Mouse (Mus musculus) liver, embryonic 11.5 days (tissue): ENCODE measurements around the gene Cpb1. TPM values are rescaled to one million over a fixed set of nuclear protein-coding genes. Genes with fewer than 3 reads are reported as not detected.

Experiments used
- ATAC-seq: fragments of 200-750 bp; cut with Nextera tagmentation; replicated peaks from 2 replicates; pipeline ENCODE4 v1.8.0; 2017; ENCODE audit warnings: moderate number of reproducible peaks, mild to moderate bottlenecking, moderate TSS enrichment, moderate library complexity; ENCODE audit not compliant: low FRiP score
- DNase-seq: peaks from one replicate; pipeline ENCODE4 v3.0.0-alpha.2; 2017; ENCODE audit warnings: low spot score
- H3K27ac ChIP-seq: fragments of 300-500 bp; sonication (generic); 2 replicates; pipeline ENCODE4 v1.5.1; 2014; ENCODE audit warnings: mild to moderate bottlenecking, low read depth, low read length, control low read depth
- H3K27me3 ChIP-seq: fragments of 300-500 bp; sonication (generic); replicated peaks from 2 replicates; pipeline ENCODE4 v1.6.1; 2014; ENCODE audit warnings: low read length, mixed read lengths; ENCODE audit not compliant: control insufficient read depth, insufficient read depth
- H3K36me3 ChIP-seq: fragments of 300-500 bp; sonication (generic); 2 replicates; pipeline ENCODE4 v1.6.1; 2014; ENCODE audit warnings: mild to moderate bottlenecking, low read length, moderate library complexity, mixed read lengths; ENCODE audit not compliant: control insufficient read depth, insufficient read depth
- H3K4me1 ChIP-seq: fragments of 300-500 bp; sonication (generic); replicated peaks from 2 replicates; pipeline ENCODE4 v1.6.1; 2014; ENCODE audit warnings: low read length, mixed read lengths; ENCODE audit not compliant: control insufficient read depth, insufficient read depth
- H3K4me2 ChIP-seq: fragments of 300-500 bp; sonication (generic); 2 replicates; pipeline ENCODE4 v1.6.1; 2014; ENCODE audit warnings: mild to moderate bottlenecking, control low read depth, moderate library complexity
- H3K4me3 ChIP-seq: fragments of 300-500 bp; sonication (generic); 2 replicates; pipeline ENCODE4 v1.5.1; 2014; ENCODE audit warnings: low read depth, low read length, control low read depth
- H3K9ac ChIP-seq: fragments of 300-500 bp; sonication (generic); 2 replicates; pipeline ENCODE4 v1.6.1; 2014; ENCODE audit warnings: low read depth, low read length, control low read depth
- H3K9me3 ChIP-seq: fragments of 300-500 bp; sonication (generic); 2 replicates; pipeline ENCODE4 v1.6.1; 2016; ENCODE audit warnings: low read length, inconsistent platforms, mixed read lengths; ENCODE audit not compliant: control insufficient read depth
- WGBS: fragments of 180-500 bp; shearing (Covaris S2); extraction: QIAGEN DNeasy Blood & Tissue Kit; methylation state at CpG from one replicate; pipeline ENCODE4 v1.1.7; 2014; 5-methylcytosine and 5-hydroxymethylcytosine counted together
- microRNA-seq: library from miRNA; unstranded; fragments of <30 nt; microRNA quantifications from one replicate; pipeline ENCODE4, GENCODE M21; 2017; ENCODE audit warnings: borderline number of aligned reads
- polyA plus RNA-seq: library from polyadenylated mRNA; unstranded; fragments of >200 nt; fragmentation: Nextera tagmentation; extraction: Ambion mirVana; gene quantifications from 2 replicates; pipeline ENCODE4 v1.2.1, GENCODE M21; 2014

The Cpb1 gene
- polyA plus RNA-seq, 1 experiment from 2014 or later = not detected

DNA sequence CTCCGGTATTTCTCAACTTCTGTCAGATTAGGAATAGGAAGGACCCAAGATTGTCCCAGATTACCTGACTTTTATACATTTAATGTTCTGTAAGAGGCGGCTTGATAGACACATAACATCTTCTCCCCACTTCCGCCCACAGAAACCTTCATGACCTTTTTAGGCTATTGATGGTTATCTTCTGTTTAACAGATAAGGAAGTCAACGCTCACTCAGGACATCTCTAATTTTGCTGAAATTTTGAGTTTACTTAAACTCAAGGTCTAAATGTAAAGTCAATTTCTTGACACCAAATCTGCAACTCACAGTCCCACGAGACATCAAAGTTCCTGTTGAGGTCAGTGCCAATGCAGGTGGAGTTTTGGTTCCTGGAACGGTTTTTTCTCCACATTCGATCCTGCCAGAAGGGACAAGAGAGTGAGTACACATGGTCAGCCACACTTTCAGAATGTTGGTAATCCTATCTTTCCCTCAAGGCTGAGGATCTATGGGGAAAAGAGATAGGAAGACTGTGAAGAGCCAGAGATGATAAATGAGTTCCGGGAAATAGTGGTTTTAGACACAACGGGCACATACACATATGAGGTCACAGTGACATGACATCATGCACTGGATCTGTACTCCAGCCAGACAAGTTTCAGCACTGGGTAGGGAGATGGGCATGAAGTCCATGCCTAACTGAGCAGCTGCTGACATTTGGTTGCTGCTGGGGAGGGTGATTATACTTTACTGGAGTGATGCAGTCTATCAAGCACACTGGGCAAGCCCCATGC lies 52.4 kb downstream of the Cpb1 start:
- 67% methylated on average over 9 of the region's 9 CpGs for WGBS
- no peak for DNase-seq
- no peak overlapping the region for H3K4me3 ChIP-seq

DNA sequence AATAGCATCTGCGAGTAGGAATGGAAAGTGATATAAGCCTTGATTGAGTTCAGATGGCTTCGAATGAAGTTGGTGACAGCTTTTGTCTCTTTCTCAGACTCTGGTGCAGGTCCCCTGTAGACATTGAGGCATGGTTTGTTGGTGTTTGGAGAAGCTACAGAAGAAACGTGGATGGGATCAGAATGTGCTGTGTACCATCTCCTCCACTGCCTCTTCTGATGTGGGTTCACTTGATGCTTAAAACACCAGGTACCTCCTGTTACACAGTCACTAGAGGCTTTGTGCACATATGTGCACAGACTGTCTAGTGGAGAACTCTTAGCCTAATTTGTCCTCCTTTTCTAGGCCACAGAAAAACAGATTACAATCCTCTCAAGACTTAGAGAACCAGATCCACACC lies 53.4 kb downstream of the Cpb1 start:
- Histone ChIP-seq H3K9me3 (no peaks in the 10 kb centered on the region), H3K27ac (no peak overlapping the region), H3K4me2 (no peak overlapping the region), H3K36me3 (no peaks in the 10 kb centered on the region), H3K9ac (no peak overlapping the region), H3K27me3 (no peaks in the 10 kb centered on the region), H3K4me1 (no peaks in the 10 kb centered on the region), H3K4me3 (no peak overlapping the region)
- WGBS = 78% methylated on average over 3 of the region's 3 CpGs
- DNase-seq (no peak), ATAC-seq (no peak)

More for the DNA sequence above, 52.4 kb downstream of the Cpb1 start:
- no peaks in the 10 kb centered on the region for H3K4me1 ChIP-seq
- H3K4me2 ChIP-seq = no peak overlapping the region
- no peak overlapping the region for H3K9ac ChIP-seq
- H3K27me3 ChIP-seq = no peaks in the 10 kb centered on the region
- no peak for ATAC-seq
- H3K27ac ChIP-seq = no peak overlapping the region
- H3K36me3 ChIP-seq = no peaks in the 10 kb centered on the region
- no peaks in the 10 kb centered on the region for H3K9me3 ChIP-seq

DNA sequence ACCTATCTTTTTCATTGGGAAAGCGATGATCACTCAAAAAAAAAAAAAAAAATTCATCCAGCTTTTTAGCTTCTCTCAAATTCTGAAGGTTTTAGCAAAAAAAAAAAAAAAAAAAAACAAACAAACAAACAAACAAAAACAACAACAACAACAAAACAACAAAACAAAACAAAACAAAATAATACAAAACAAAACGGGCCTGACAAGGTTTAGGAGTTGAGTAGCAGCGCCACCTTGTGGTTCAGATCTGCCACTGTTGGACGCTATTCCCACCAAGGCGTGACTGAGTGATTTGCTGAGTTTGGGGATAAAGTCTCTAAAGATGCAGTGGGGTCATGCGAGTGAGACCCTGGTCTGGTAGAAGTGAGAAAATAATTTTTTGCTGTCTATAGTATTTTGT lies 76.7 kb downstream of the Cpb1 start:
- Histone ChIP-seq H3K4me3 (no peak overlapping the region), H3K9ac (no peak overlapping the region), H3K27me3 (no peaks in the 10 kb centered on the region), H3K27ac (no peak overlapping the region), H3K4me1 (no peaks in the 10 kb centered on the region), H3K4me2 (no peak overlapping the region), H3K36me3 (no peaks in the 10 kb centered on the region), H3K9me3 (no peaks in the 10 kb centered on the region)
- DNase-seq (peak; percentile 41), ATAC-seq (0 out of 2 replicates have a peak, but pooled peaks have one; percentile 56)
- 25% methylated on average over 6 of the region's 6 CpGs for WGBS

Small RNAs within 50 kb of the gene (microRNA-seq; reads per million reads assigned to microRNA genes)
- not detected for gene Mir7007

Other genes with a start within 250 kb of the Cpb1 start
- gene Hps3, start 240.4 kb downstream of the Cpb1 start, polyA plus RNA-seq = 10.4 and 13.8 TPM in 2 replicates
- gene Hltf, start 217.9 kb downstream of the Cpb1 start, polyA plus RNA-seq = 19.9 and 21.2 TPM in 2 replicates
- 57.2 and 58.5 TPM in 2 replicates for gene Gyg, start 120.4 kb downstream of the Cpb1 start, polyA plus RNA-seq
- 2.3 and 3.6 TPM in 2 replicates for gene Cpa3, start 33.6 kb downstream of the Cpb1 start, polyA plus RNA-seq
- gene Agtr1b, start 91.4 kb upstream of the Cpb1 start, polyA plus RNA-seq = 0.12 TPM in 1 of 2 replicates, not detected in the other